Mouse (Mus musculus) neural tube, embryonic 12.5 days (tissue): ENCODE results near the gene Fam189a1. TPM values are rescaled to one million over a fixed set of nuclear protein-coding genes. Genes with fewer than 3 reads are reported as not detected.

Source experiments
- ATAC-seq: fragments of 200-750 bp; cut with Nextera tagmentation; 2 replicates; pipeline ENCODE4 v1.8.0; 2017; ENCODE audit warnings: low read depth, mild to moderate bottlenecking, moderate TSS enrichment, moderate library complexity; ENCODE audit not compliant: low FRiP score
- H3K27ac ChIP-seq: fragments of 300-500 bp; sonication (generic); 2 replicates; pipeline ENCODE4 v1.5.1; 2016
- H3K27me3 ChIP-seq: fragments of 300-500 bp; sonication (generic); replicated peaks from 2 replicates; pipeline ENCODE4 v1.6.1; 2016; ENCODE audit warnings: mild to moderate bottlenecking
- H3K36me3 ChIP-seq: fragments of 300-500 bp; sonication (generic); 2 replicates; pipeline ENCODE4 v1.6.1; 2016; ENCODE audit warnings: mild to moderate bottlenecking
- H3K4me1 ChIP-seq: fragments of 300-500 bp; sonication (generic); 2 replicates; pipeline ENCODE4 v1.6.1; 2016
- H3K4me2 ChIP-seq: fragments of 300-500 bp; sonication (generic); replicated peaks from 2 replicates; pipeline ENCODE4 v1.6.1; 2016; ENCODE audit warnings: mild to moderate bottlenecking
- H3K4me3 ChIP-seq: fragments of 300-500 bp; sonication (generic); 2 replicates; pipeline ENCODE4 v1.5.1; 2016
- H3K9ac ChIP-seq: fragments of 300-500 bp; sonication (generic); 2 replicates; pipeline ENCODE4 v1.6.1; 2016; ENCODE audit warnings: mild to moderate bottlenecking
- H3K9me3 ChIP-seq: fragments of 300-500 bp; sonication (generic); 2 replicates; pipeline ENCODE4 v1.6.1; 2016; ENCODE audit warnings: mild to moderate bottlenecking
- WGBS: fragments of 180-500 bp; shearing (Covaris S2); methylation state at CpG from one replicate; pipeline ENCODE4 v1.1.7; 2016; 5-methylcytosine and 5-hydroxymethylcytosine counted together
- microRNA-seq: library from miRNA; unstranded; fragments of <30 nt; microRNA quantifications from one replicate; pipeline ENCODE4, GENCODE M21; 2017
- polyA plus RNA-seq: library from polyadenylated mRNA; unstranded; fragments of >200 nt; fragmentation: Nextera tagmentation; extraction: Ambion mirVana; gene quantifications from 2 replicates; pipeline ENCODE4 v1.2.1, GENCODE M21; 2016

Gene Fam189a1
- polyA plus RNA-seq, 1 experiment from 2014 or later, result 8.8 TPM

- ATAC-seq, result no peak
- Histone ChIP-seq H3K9ac (no peak overlapping the region), H3K36me3 (no peaks in the 10 kb centered on the region; the same call in 1 of the 2 replicates), H3K27me3 (no peaks in the 10 kb centered on the region), H3K4me2 (no peak overlapping the region), H3K9me3 (no peaks in the 10 kb centered on the region), H3K4me1 (peaks cover 7% of the 10 kb centered on the region; the same call in 1 of the 2 replicates), H3K27ac (no peak overlapping the region), H3K4me3 (no peak overlapping the region)
- 91% methylated on average over 5 of the region's 5 CpGs for WGBS
Measured at GRCm38 (mm10) chr7:64728181-64728591, 428.2 kb downstream of the Fam189a1 start.

DNA sequence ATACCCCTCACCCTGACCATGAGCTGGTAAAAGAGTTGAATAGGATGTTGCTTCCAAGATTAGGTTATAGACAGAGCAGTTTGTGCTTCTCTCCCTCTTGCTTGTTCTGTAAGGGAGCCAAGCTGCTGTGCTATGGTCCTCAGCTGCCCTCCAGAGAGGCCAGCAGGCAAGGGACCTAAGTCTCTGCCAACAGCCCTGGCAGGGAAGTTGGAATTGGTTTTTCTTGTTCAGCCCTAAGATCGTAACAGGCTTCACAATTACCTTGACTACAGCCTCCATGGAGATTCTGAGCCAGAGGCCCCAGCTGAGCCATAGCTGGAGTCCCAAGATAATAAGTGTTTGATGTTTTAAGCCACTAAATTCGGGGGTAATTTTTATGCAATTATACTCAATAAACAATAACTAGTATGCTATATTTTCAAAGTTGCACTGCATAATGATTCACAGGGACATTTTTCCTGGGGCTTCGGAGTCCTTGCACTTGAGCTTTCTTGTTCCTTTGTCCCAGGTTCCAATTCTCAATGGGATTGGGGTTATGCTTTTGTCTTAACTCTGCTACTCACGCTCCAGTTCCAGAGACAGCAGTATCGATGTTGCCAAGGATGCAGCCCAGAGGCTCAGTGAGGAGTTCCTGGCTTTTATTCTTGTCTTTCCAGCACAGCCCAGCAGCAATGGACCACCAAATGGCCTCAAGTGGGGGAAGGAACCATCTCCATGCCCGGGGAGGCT lies 430.2 kb downstream of the Fam189a1 start:
- H3K4me2 ChIP-seq, result no peak overlapping the region
- H3K27me3 ChIP-seq, result no peaks in the 10 kb centered on the region
- H3K4me3 ChIP-seq, result no peak overlapping the region
- no peaks in the 10 kb centered on the region; the same call in 1 of the 2 replicates for H3K36me3 ChIP-seq
- H3K27ac ChIP-seq, result no peak overlapping the region
- peaks cover 7% of the 10 kb centered on the region; the same call in 1 of the 2 replicates for H3K4me1 ChIP-seq
- H3K9me3 ChIP-seq, result no peaks in the 10 kb centered on the region
- no peak for ATAC-seq
- WGBS, result 82% methylated on average over 6 of the region's 6 CpGs
- H3K9ac ChIP-seq, result no peak overlapping the region

DNA sequence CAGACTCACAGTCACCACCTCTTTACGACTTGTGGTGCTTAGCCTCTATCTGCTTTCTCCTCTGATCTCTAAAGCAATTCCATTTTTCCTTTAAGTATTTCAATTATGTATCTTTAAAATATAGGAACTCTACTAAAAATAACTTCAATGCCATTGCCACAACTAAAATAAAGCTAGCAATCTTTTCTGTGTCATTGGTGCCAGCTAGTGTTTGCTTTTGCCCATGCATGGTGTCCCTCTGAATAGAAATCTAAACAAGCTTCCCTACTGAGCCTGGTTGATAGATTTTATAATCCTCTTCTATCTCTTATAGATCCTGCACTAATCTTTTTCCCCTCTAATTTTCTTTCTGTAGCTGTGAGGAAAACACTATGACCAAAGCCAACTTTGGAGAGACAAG lies 432.0 kb downstream of the Fam189a1 start:
- ATAC-seq, result no peak
- H3K4me3 ChIP-seq, result no peak overlapping the region
- H3K27me3 ChIP-seq, result no peaks in the 10 kb centered on the region
- H3K9me3 ChIP-seq, result no peaks in the 10 kb centered on the region
- peaks cover 4% of the 10 kb centered on the region; the same call in 1 of the 2 replicates for H3K4me1 ChIP-seq
- no peak overlapping the region for H3K9ac ChIP-seq
- no peaks in the 10 kb centered on the region; the same call in 1 of the 2 replicates for H3K36me3 ChIP-seq
- H3K4me2 ChIP-seq, result no peak overlapping the region
- H3K27ac ChIP-seq, result no peak overlapping the region
- WGBS, result 92% methylated on average over 1 of the region's 1 CpGs

DNA sequence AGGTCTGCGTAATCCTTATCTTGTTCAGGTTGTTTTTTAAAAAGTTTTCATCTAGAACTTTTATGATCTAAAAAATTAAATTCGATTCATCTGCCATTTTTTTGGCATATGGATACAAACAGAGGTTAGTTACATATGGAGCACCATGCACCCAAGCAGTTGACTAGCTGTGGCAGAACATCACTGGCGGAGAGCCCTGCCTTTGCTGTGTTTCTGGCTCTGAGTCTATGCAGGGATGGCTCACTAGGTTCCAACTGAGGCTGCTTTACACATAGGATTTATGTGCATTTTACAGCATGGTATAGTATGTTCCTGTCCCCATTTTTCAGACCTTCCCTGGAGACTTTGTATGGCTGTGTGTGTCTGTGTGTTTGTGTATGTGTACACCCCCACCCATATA lies 433.1 kb downstream of the Fam189a1 start:
- no peaks in the 10 kb centered on the region for H3K4me1 ChIP-seq
- no peak for ATAC-seq
- WGBS, result 92% methylated on average over 3 of the region's 3 CpGs

GRCm38 (mm10) chr7:64716286-64716685 lies 440.1 kb downstream of the Fam189a1 start:
- ATAC-seq, result no peak
- Histone ChIP-seq H3K4me2 (no peak overlapping the region), H3K36me3 (0 out of 2 replicates have a peak, but pooled peaks cover 4% of the 10 kb centered on the region), H3K27ac (no peak overlapping the region), H3K4me3 (no peak overlapping the region), H3K4me1 (no peaks in the 10 kb centered on the region), H3K9ac (no peak overlapping the region), H3K27me3 (no peaks in the 10 kb centered on the region), H3K9me3 (no peaks in the 10 kb centered on the region)
- WGBS, result 84% methylated on average over 2 of the region's 2 CpGs

More for the DNA sequence above, 433.1 kb downstream of the Fam189a1 start:
- Histone ChIP-seq H3K9ac (no peak overlapping the region), H3K4me3 (no peak overlapping the region), H3K4me2 (no peak overlapping the region), H3K9me3 (no peaks in the 10 kb centered on the region), H3K27ac (no peak overlapping the region), H3K36me3 (no peaks in the 10 kb centered on the region), H3K27me3 (no peaks in the 10 kb centered on the region)

DNA sequence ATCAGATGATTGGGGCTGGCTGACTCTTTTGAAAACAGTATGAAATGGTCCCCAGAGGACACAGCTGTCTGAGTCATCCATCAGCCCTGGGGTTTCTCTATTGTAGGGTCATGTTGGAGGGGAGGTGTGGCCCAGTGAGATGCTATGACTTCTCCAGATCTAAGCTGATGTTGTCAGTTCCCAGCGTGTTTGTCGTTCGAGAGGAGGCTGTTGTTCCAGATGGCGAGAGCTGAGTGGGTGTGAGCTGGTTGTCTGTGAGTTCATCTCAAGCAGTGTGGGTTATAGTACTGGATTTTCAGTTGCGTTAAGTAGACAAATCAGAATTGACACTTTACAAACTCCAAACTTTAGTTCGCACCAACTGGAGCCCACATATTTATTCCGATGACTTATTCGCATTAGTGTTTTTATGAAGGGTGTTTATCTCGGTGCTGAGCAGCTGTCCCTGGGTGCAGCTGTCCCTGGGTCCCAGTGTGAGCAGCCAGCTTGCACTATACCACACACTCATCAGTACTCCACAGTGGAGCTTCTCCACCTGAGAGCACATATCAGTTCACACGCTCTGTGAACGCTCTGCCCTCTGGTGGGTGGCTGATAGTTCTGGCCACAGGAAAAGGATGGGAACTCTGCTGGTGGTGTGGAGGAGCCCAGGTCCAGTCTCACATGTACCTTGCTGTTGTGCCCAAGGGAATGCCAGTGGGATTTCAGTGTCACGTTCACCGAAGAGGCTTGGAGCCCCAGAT lies 446.7 kb downstream of the Fam189a1 start:
- 88% methylated on average over 13 of the region's 13 CpGs for WGBS
- 0 out of 2 replicates have a peak, but pooled peaks have one; percentile 29 for ATAC-seq
- no peak overlapping the region for H3K4me3 ChIP-seq
- no peaks in the 10 kb centered on the region for H3K4me1 ChIP-seq
- 0 out of 2 replicates have a peak, but pooled peaks cover 4% of the 10 kb centered on the region for H3K36me3 ChIP-seq
- H3K9ac ChIP-seq, result no peak overlapping the region
- H3K27me3 ChIP-seq, result no peaks in the 10 kb centered on the region
- H3K9me3 ChIP-seq, result no peaks in the 10 kb centered on the region
- no peak overlapping the region for H3K4me2 ChIP-seq
- no peak overlapping the region for H3K27ac ChIP-seq

- H3K4me3 ChIP-seq, result no peak overlapping the region
- H3K27me3 ChIP-seq, result no peaks in the 10 kb centered on the region
- 91% methylated on average over 4 of the region's 4 CpGs for WGBS
- ATAC-seq, result no peak
- H3K27ac ChIP-seq, result no peak overlapping the region
- no peaks in the 10 kb centered on the region for H3K36me3 ChIP-seq
- no peak overlapping the region for H3K9ac ChIP-seq
- no peak overlapping the region for H3K4me2 ChIP-seq
- H3K9me3 ChIP-seq, result no peaks in the 10 kb centered on the region
- H3K4me1 ChIP-seq, result no peaks in the 10 kb centered on the region
Measured at GRCm38 (mm10) chr7:64708176-64708575, 448.2 kb downstream of the Fam189a1 start.

Small RNA genes lying within 50 kb of the gene (microRNA-seq; reads per million reads assigned to microRNA genes)
- gene Gm25249, result not detected
